Mouse (Mus musculus) gonadal fat pad, adult 2 months (tissue): ENCODE data around the gene Olfr739. TPM values are rescaled to one million over a fixed set of nuclear protein-coding genes. Genes with fewer than 3 reads are reported as not detected.

ENCODE experiments used
- DNase-seq: peaks from one replicate; pipeline ENCODE4 v3.0.0-alpha.2; 2012; ENCODE audit warnings: low read depth
- polyA plus RNA-seq: library from polyadenylated mRNA; depleted of rRNA; stranded (reverse); fragments of >200 nt; gene quantifications from 2 replicates; pipeline ENCODE4 v1.2.3, GENCODE M21; 2012; rRNA removed

The Olfr739 gene
- polyA plus RNA-seq: not detected in 2 replicates

DNA sequence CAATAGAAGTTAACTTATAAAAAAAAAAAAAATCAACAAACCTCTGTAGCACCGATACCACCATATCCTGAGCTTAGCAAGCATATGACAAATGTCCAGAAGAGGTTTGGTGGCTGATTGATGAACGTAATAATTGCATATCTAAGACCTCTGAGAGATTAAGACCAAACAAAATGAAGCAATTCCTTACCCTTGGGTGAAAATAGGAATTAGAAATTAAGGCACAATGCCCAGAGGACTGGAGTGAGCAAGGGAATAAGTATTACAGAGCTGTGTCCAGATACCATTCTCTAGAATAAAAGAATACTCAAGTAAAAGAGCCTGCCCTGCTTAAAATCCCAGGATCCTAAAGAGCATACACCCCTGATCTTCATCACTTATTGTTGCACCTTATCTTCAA lies at the start of gene Olfr739:
Gene Olfr739, plus strand, starts transcription at position 301 of the 400 bp plus-strand sequence.
- DNase-seq: no peak

DNA sequence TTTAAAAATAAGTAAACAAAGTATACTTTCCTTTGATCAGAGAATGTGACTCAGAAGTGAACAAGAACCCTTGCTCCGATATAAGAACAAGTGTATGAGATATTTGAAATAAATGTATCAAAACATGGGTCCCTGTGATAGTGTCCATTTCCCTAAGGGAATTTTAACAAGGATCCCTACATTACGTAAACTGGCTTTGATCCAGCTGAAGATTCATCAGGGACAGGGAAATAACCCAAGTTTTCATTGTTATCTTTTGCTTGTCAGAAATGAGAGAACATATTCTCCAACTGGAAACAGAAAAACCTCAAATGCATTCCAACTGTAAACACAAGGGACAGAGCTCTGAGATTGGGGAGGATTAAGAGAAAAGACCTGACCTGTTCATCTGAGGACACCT lies 37.6 kb upstream of the Olfr739 start, which contains the start of gene Olfr736:
Gene Olfr736, plus strand, starts transcription at position 301 of the 400 bp plus-strand sequence.
- no peak for DNase-seq

DNA sequence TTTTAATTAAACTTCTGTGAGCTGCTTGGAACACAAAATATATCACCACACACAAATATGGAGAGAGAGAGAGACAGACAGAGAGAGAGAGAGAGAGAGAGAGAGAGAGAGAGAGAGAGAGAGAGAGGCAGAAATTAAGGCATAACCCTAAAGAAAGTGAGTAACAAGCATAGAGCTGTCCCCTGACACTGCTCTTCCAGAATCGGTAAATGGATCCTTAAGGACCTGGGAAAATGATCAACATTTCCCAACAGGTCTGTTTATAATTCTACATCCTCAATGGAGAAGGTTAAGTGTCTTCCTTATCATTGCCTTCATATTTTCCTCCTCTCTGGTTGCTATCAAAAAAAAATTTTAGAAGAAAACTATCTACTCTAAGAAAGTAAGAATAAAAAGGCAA lies 11.2 kb upstream of the Olfr739 start, which contains the start of gene Olfr738:
Gene Olfr738, plus strand, starts transcription at position 301 of the 400 bp plus-strand sequence.
- DNase-seq: no peak

DNA sequence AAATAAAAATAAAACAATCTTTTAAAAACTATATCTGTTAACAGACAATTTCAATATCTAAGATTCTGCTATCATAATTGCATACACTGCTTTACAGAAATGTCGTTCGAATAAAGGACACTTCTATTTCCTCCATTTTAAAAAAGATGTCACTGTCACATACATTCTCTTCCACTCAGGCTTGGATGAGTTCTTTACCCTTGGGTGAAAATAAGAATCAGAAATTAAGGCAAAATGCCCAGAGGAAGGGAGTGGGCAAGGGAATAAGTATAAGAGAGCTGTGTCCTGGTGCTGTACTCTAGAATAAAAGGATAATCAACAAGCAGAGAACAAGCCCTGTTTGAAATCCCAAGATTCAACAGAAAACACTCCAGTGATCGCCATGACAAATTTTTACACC lies 26.8 kb downstream of the Olfr739 start, which contains the start of gene Olfr740:
Gene Olfr740, plus strand, starts transcription at position 301 of the 400 bp plus-strand sequence.
- no peak for DNase-seq

DNA sequence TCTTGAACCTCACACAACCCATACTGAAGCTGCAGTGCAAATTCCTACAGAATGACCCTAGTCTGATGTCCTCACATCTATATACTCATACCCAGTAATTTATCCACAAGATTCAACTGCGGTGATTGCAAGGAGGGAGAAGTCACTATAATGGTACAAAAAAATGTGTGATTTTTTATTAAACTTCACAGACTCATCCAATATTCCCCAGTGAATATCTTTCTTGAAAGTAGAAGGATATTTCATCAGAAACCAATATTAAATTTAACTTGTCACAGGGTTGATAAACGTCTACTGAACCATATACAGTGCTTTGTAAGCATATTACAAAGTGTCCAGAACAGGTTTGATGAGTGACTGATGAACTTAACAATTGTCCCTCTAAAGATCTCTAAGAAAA lies 54.0 kb downstream of the Olfr739 start, which contains the start of gene Olfr741:
Gene Olfr741, plus strand, starts transcription at position 301 of the 400 bp plus-strand sequence.
- no peak for DNase-seq

Other genes with a start within 250 kb of the Olfr739 start
- not detected in 2 replicates for gene Olfr730, start 230.4 kb upstream of the Olfr739 start, polyA plus RNA-seq
- gene Olfr731, start 176.8 kb upstream of the Olfr739 start, polyA plus RNA-seq: 0.03 TPM in 1 of 2 replicates, not detected in the other
- not detected in 2 replicates for gene Olfr732, start 134.4 kb upstream of the Olfr739 start, polyA plus RNA-seq
- 0.18 TPM in 1 of 2 replicates, not detected in the other for gene Olfr733, start 117.1 kb upstream of the Olfr739 start, polyA plus RNA-seq
- not detected in 2 replicates for gene Olfr734, start 91.9 kb upstream of the Olfr739 start, polyA plus RNA-seq
- gene Olfr735, start 69.8 kb upstream of the Olfr739 start, polyA plus RNA-seq: 0.11 and 0.55 TPM in 2 replicates
- gene Tlr11, start 60.7 kb upstream of the Olfr739 start, polyA plus RNA-seq: 0.23 and 0.35 TPM in 2 replicates
- not detected in 2 replicates for gene Olfr736, start 37.5 kb upstream of the Olfr739 start, polyA plus RNA-seq
- gene Olfr738, start 11.1 kb upstream of the Olfr739 start, polyA plus RNA-seq: not detected in 2 replicates
- gene Olfr740, start 26.9 kb downstream of the Olfr739 start, polyA plus RNA-seq: not detected in 2 replicates
- gene Olfr741, start 54.1 kb downstream of the Olfr739 start, polyA plus RNA-seq: not detected in 2 replicates
- gene Olfr742, start 85.0 kb downstream of the Olfr739 start, polyA plus RNA-seq: not detected in 2 replicates
- not detected in 2 replicates for gene Olfr743, start 103.2 kb downstream of the Olfr739 start, polyA plus RNA-seq
- not detected in 2 replicates for gene Olfr744, start 196.3 kb downstream of the Olfr739 start, polyA plus RNA-seq
- not detected in 2 replicates for gene Olfr745, start 220.8 kb downstream of the Olfr739 start, polyA plus RNA-seq
- gene Olfr746, start 228.5 kb downstream of the Olfr739 start, polyA plus RNA-seq: not detected in 2 replicates